Mouse (Mus musculus): ENCODE data around the gene Dgkd. TPM values are rescaled to one million over a fixed set of nuclear protein-coding genes. Genes with fewer than 3 reads are reported as not detected.
A peak's percentile ranks its signal among the peaks of the same experiment; 100 is the strongest.

The Dgkd gene
- polyA plus RNA-seq, 1 experiment from 2014 or later, result 30.0 TPM

DNA sequence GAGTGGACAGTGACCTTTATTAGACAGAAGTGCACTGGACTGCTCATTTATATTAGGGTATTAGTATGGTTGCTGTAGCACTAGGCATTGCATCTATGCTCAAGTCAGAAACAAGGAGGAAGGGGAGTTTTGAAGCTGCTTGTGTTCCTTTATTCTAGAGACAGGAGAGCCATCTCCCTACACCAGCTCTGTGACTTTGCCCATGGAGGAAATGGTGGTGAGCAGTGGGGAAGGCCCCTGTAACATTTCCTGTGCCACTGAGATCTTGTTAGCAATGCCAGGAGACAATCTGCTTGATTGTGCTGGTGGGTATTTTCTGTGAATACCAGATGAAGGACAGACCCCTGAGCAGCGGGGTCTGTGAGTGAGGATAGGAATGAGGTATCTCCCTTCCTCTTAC is 23.0 kb downstream of the Dgkd start:
- Histone ChIP-seq H3K9me3 (replicated peaks; ENCODE audit: control insufficient read depth, low read length) (no peaks in the 10 kb centered on the region), H3K9ac (ENCODE audit: low read length) (no peak overlapping the region), H3K4me1 (ENCODE audit: control insufficient read depth, insufficient read depth, low read length) (peaks cover 34% of the 10 kb centered on the region), H3K27me3 (ENCODE audit: control insufficient read depth, insufficient read depth, low read length) (no peaks in the 10 kb centered on the region), H3K4me3 (replicated peaks; ENCODE audit: low read length) (no peak overlapping the region), H3K4me2 (ENCODE audit: low read depth, low read length) (no peak overlapping the region), H3K27ac (ENCODE audit: low read length) (no peak overlapping the region), H3K36me3 (ENCODE audit: control insufficient read depth, insufficient read depth, low read length) (no peaks in the 10 kb centered on the region)
- 93% methylated on average over 1 of the region's 1 CpGs for WGBS
- no peak for ATAC-seq (ENCODE audit: insufficient read depth, low FRiP score)

DNA sequence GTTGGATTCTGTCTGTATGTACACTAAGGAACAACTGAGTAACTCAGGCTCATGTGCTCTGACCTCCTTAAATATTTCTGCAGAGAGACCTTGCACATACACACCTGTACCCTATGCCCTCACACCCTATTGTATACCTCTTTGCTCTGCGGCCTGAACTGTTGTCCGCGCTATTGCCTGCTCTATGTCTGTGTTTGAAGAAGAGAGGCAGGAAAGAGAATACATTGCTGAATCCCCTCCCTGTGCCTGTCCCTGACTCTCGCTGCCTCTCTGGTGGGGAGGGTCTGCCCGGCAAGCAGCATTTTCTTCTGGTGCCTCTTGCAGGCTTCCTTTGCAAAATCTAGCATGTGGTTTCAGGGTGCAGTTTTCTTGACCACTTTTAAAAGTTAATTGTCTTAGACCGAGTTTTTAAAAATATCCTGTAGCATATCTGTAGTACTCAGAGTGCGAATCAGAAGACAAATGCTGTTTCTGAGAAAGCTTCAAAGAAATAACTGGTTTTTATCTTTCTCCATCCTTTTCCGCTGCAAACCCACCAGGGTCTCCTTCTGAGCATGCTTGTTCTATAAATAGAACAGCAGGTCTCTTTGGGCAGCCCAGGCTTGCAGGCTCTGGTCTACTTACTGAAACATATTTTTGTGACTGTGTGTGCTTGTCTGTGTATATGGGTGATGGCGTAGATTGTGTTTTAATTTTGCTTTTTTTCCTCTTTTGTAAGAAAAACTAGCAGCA is 24.6 kb downstream of the Dgkd start:
- H3K27me3 ChIP-seq (ENCODE audit: control insufficient read depth, insufficient read depth, low read length), result no peaks in the 10 kb centered on the region
- H3K27ac ChIP-seq (ENCODE audit: low read length), result peak overlapping the region; percentile 51; the same call in 1 of the 2 replicates

DNA sequence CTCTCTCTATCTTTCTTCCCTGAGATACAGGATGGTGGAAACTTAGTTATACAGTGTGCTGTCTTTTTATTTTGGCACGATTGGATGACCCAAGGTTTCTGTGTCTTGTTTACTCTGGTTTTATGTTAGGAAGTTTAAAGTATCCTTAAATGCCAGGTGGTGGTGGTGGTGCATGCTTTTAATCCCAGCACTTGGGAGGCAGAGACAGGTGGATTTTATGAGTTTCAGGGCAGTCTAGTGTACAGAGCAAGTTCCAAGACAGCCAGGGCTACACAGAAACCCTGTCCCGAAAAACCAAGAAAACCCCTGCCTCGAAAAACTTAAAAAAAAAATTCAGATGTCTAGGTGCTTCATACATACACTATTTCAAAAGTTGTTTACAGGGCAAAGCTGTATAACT is 25.9 kb downstream of the Dgkd start:
- no peak overlapping the region for H3K4me2 ChIP-seq (ENCODE audit: low read depth, low read length)
- ATAC-seq (ENCODE audit: insufficient read depth, low FRiP score), result no peak
- peak overlapping the region; percentile 83 for H3K27ac ChIP-seq (ENCODE audit: low read length)
- H3K4me3 ChIP-seq (replicated peaks; ENCODE audit: low read length), result no peak overlapping the region
- H3K4me1 ChIP-seq (ENCODE audit: control insufficient read depth, insufficient read depth, low read length), result peaks cover 38% of the 10 kb centered on the region
- H3K36me3 ChIP-seq (ENCODE audit: control insufficient read depth, insufficient read depth, low read length), result no peaks in the 10 kb centered on the region
- WGBS, result 75% methylated on average over 3 of the region's 3 CpGs
- no peaks in the 10 kb centered on the region for H3K27me3 ChIP-seq (ENCODE audit: control insufficient read depth, insufficient read depth, low read length)
- H3K9ac ChIP-seq (ENCODE audit: low read length), result no peak overlapping the region
- no peaks in the 10 kb centered on the region for H3K9me3 ChIP-seq (replicated peaks; ENCODE audit: control insufficient read depth, low read length)

More for the DNA sequence above, 24.6 kb downstream of the Dgkd start:
- Histone ChIP-seq H3K4me2 (ENCODE audit: low read depth, low read length) (no peak overlapping the region), H3K9me3 (replicated peaks; ENCODE audit: control insufficient read depth, low read length) (no peaks in the 10 kb centered on the region), H3K36me3 (ENCODE audit: control insufficient read depth, insufficient read depth, low read length) (no peaks in the 10 kb centered on the region), H3K9ac (ENCODE audit: low read length) (0 out of 2 replicates have a peak overlapping the region, but pooled peaks have one; percentile 44), H3K4me3 (replicated peaks; ENCODE audit: low read length) (no peak overlapping the region), H3K4me1 (ENCODE audit: control insufficient read depth, insufficient read depth, low read length) (peaks cover 38% of the 10 kb centered on the region)
- 47% methylated on average over 9 of the region's 9 CpGs for WGBS
- ATAC-seq (ENCODE audit: insufficient read depth, low FRiP score), result no peak

DNA sequence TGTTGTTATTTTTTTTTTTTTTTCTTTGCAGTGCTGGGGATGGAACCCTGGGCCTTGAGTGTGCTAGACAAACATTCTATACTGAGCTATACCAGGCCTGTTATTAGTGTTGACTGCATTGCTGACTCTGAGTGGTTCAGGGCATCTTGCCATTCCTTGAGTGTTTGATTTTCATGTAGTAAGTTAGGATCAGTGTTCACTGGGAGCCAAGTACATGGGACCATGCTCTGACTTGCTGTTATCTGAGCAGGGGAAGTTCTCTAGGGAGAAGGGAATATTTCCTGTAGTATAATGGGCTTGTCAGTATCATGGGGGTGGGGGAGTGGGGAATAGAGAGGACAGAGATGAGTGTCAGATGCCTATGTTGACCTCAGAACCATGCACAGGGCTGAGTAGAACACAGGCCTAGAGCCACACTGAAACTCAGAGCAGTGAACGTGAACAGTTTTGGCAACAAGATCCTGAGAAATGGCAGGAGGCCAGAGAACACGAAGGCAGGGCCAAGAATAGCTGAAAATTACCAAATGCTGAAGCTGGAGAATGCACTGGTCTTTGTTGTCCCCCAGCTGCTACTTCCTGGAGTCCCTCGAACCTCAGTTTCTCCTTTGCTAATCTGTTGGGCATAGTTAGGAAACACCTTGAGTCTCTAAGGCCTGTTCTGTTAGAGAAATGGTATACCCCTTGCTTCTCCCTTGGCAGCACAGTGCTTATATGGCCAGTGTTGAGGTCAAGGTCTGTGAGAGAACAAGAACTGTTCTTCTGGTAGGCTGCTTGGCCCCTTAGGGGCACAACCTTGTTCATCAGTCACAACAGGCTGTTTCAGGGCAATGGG is 26.6 kb downstream of the Dgkd start:
- 0 out of 2 replicates have a peak, but pooled peaks cover 3% of the 10 kb centered on the region for H3K36me3 ChIP-seq (ENCODE audit: control insufficient read depth, insufficient read depth, low read length)
- no peaks in the 10 kb centered on the region for H3K9me3 ChIP-seq (replicated peaks; ENCODE audit: control insufficient read depth, low read length)
- no peak overlapping the region for H3K4me3 ChIP-seq (replicated peaks; ENCODE audit: low read length)
- WGBS, result 21% methylated on average over 3 of the region's 3 CpGs
- no peak overlapping the region for H3K4me2 ChIP-seq (ENCODE audit: low read depth, low read length)
- no peaks in the 10 kb centered on the region for H3K27me3 ChIP-seq (ENCODE audit: control insufficient read depth, insufficient read depth, low read length)
- peak; percentile 88; the same call in 1 of the 2 replicates for ATAC-seq (ENCODE audit: insufficient read depth, low FRiP score)
- H3K27ac ChIP-seq (ENCODE audit: low read length), result peak overlapping the region; percentile 83
- H3K9ac ChIP-seq (ENCODE audit: low read length), result peak overlapping the region; percentile 2; the same call in 1 of the 2 replicates
- peaks cover 38% of the 10 kb centered on the region for H3K4me1 ChIP-seq (ENCODE audit: control insufficient read depth, insufficient read depth, low read length)

DNA sequence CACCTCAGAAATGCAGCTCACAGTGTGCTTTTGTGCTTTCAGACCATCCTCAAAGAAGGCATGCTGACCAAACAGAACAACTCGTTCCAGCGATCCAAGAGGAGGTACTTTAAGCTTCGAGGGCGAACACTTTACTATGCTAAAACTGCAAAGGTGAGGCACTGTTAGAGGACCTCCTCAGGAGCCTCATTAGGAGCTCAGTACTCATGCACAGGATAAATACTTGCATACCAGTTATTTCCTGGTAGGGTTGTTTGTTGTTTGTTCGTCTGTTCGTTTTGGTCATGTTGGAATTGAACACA is 27.2 kb downstream of the Dgkd start:
- no peak overlapping the region for H3K4me3 ChIP-seq (replicated peaks; ENCODE audit: low read length)
- H3K4me1 ChIP-seq (ENCODE audit: control insufficient read depth, insufficient read depth, low read length), result peaks cover 38% of the 10 kb centered on the region
- H3K27ac ChIP-seq (ENCODE audit: low read length), result peak overlapping the region; percentile 83
- ATAC-seq (ENCODE audit: insufficient read depth, low FRiP score), result no peak
- H3K27me3 ChIP-seq (ENCODE audit: control insufficient read depth, insufficient read depth, low read length), result no peaks in the 10 kb centered on the region
- 0 out of 2 replicates have a peak, but pooled peaks cover 3% of the 10 kb centered on the region for H3K36me3 ChIP-seq (ENCODE audit: control insufficient read depth, insufficient read depth, low read length)
- H3K4me2 ChIP-seq (ENCODE audit: low read depth, low read length), result no peak overlapping the region
- H3K9ac ChIP-seq (ENCODE audit: low read length), result peak overlapping the region; percentile 2; the same call in 1 of the 2 replicates
- WGBS, result 90% methylated on average over 6 of the region's 6 CpGs
- no peaks in the 10 kb centered on the region for H3K9me3 ChIP-seq (replicated peaks; ENCODE audit: control insufficient read depth, low read length)

DNA sequence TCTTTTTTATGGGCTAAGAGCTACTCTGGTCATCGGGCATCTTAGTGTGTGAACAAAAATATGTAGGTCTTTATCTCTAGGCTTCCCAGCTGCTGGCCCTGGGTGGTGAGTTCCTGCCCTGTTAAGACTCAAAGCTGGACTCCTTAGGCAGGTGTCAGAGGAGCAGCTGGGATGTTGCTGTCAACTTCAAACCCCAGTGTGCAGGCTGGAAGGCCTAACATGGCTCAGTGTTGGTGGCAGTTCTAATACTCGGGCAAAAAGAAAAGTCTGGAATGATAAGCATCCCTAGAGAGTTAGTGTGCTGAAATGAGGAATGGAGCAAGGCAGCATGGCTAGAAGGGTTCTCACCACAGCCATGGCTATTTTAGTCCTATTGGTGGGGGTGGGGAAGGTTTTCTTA is 27.8 kb downstream of the Dgkd start:
- Histone ChIP-seq H3K4me2 (ENCODE audit: low read depth, low read length) (no peak overlapping the region), H3K36me3 (ENCODE audit: control insufficient read depth, insufficient read depth, low read length) (0 out of 2 replicates have a peak, but pooled peaks cover 3% of the 10 kb centered on the region), H3K27ac (ENCODE audit: low read length) (no peak overlapping the region), H3K4me1 (ENCODE audit: control insufficient read depth, insufficient read depth, low read length) (peaks cover 38% of the 10 kb centered on the region), H3K27me3 (ENCODE audit: control insufficient read depth, insufficient read depth, low read length) (no peaks in the 10 kb centered on the region), H3K9ac (ENCODE audit: low read length) (no peak overlapping the region), H3K9me3 (replicated peaks; ENCODE audit: control insufficient read depth, low read length) (no peaks in the 10 kb centered on the region), H3K4me3 (replicated peaks; ENCODE audit: low read length) (no peak overlapping the region)
- 46% methylated on average over 2 of the region's 2 CpGs for WGBS
- ATAC-seq (ENCODE audit: insufficient read depth, low FRiP score), result no peak

DNA sequence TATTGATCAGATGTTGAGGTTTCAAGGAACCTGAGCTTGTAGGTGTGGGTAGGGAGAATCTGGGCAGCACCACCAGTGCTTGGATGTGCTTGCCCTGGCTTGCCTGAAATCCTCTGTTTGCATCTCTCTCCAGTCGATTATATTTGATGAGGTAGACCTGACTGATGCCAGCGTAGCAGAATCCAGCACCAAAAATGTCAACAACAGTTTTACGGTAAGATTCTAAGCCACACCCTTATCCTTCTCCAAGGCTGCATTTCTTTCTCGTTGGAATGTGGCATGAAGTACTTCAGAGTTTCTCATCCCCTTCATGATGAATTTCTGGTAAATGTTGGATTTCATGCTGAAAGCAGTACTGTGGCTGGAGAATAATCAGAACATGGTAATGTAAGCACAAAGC is 28.6 kb downstream of the Dgkd start:
- H3K9ac ChIP-seq (ENCODE audit: low read length), result no peak overlapping the region
- no peak overlapping the region for H3K4me2 ChIP-seq (ENCODE audit: low read depth, low read length)
- H3K27me3 ChIP-seq (ENCODE audit: control insufficient read depth, insufficient read depth, low read length), result no peaks in the 10 kb centered on the region
- 0 out of 2 replicates have a peak, but pooled peaks cover 3% of the 10 kb centered on the region for H3K36me3 ChIP-seq (ENCODE audit: control insufficient read depth, insufficient read depth, low read length)
- 52% methylated on average over 4 of the region's 4 CpGs for WGBS
- H3K4me1 ChIP-seq (ENCODE audit: control insufficient read depth, insufficient read depth, low read length), result peaks cover 37% of the 10 kb centered on the region
- peak overlapping the region; percentile 43; the same call in 1 of the 2 replicates for H3K27ac ChIP-seq (ENCODE audit: low read length)
- no peak overlapping the region for H3K4me3 ChIP-seq (replicated peaks; ENCODE audit: low read length)
- no peaks in the 10 kb centered on the region for H3K9me3 ChIP-seq (replicated peaks; ENCODE audit: control insufficient read depth, low read length)
- ATAC-seq (ENCODE audit: insufficient read depth, low FRiP score), result no peak

DNA sequence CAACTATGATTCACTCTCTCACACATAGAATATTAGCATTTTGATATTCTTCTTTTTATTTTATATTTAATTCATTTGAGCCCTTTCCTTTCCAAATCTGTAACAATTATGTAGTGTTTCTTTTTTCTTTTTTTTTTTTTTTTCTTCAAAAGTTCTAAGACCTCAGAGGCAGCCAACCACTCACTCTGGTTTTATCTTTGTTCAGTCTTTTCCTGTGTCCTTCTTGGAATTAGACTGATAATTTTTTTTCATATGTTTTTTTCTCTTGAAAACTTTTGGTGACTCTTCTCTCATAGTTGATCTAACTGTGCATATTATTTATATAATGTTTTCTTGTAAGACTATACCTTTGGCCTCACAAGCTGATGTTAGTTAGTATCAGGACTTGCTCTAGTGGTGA is 29.5 kb downstream of the Dgkd start:
- ATAC-seq (ENCODE audit: insufficient read depth, low FRiP score), result no peak
- Histone ChIP-seq H3K9ac (ENCODE audit: low read length) (no peak overlapping the region), H3K27me3 (ENCODE audit: control insufficient read depth, insufficient read depth, low read length) (no peaks in the 10 kb centered on the region), H3K4me1 (ENCODE audit: control insufficient read depth, insufficient read depth, low read length) (peaks cover 31% of the 10 kb centered on the region), H3K9me3 (replicated peaks; ENCODE audit: control insufficient read depth, low read length) (no peaks in the 10 kb centered on the region), H3K4me2 (ENCODE audit: low read depth, low read length) (no peak overlapping the region), H3K36me3 (ENCODE audit: control insufficient read depth, insufficient read depth, low read length) (0 out of 2 replicates have a peak, but pooled peaks cover 3% of the 10 kb centered on the region), H3K4me3 (replicated peaks; ENCODE audit: low read length) (no peak overlapping the region), H3K27ac (ENCODE audit: low read length) (no peak overlapping the region)

DNA sequence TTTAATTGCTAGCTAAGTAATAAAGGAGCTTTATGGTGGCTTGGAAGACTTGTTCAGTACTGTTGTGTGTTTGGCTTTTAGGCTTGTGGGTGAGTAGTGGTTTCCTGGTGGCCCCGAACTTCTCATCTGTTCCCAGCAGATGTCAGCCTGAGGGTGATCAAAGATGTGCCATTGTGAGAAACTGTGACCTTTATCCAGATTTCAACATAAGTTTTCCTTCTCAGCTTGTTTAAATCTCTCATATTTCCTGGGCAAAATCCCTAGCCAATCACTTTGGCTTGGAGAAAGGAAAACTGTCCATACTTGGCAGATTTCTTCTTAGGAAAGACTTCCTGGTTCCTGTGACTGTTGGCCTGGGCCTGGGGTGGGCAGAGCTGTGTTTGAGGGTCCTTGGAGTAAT is 37.9 kb downstream of the Dgkd start:
- WGBS, result 61% methylated on average over 1 of the region's 1 CpGs
- H3K4me2 ChIP-seq (ENCODE audit: low read depth, low read length), result no peak overlapping the region
- H3K36me3 ChIP-seq (ENCODE audit: control insufficient read depth, insufficient read depth, low read length), result no peaks in the 10 kb centered on the region
- no peak for ATAC-seq (ENCODE audit: insufficient read depth, low FRiP score)
- H3K27ac ChIP-seq (ENCODE audit: low read length), result peak overlapping the region; percentile 25
- no peak overlapping the region for H3K4me3 ChIP-seq (replicated peaks; ENCODE audit: low read length)
- H3K27me3 ChIP-seq (ENCODE audit: control insufficient read depth, insufficient read depth, low read length), result no peaks in the 10 kb centered on the region
- H3K4me1 ChIP-seq (ENCODE audit: control insufficient read depth, insufficient read depth, low read length), result peaks cover 3% of the 10 kb centered on the region; the same call in 1 of the 2 replicates
- no peaks in the 10 kb centered on the region for H3K9me3 ChIP-seq (replicated peaks; ENCODE audit: control insufficient read depth, low read length)
- no peak overlapping the region for H3K9ac ChIP-seq (ENCODE audit: low read length)

Measured in stomach, embryonic 16.5 days (tissue).